Mouse (Mus musculus) left cerebral cortex, postnatal 36 days (tissue): ENCODE measurements around the gene Gm5475. TPM values are rescaled to one million over a fixed set of nuclear protein-coding genes. Genes with fewer than 3 reads are reported as not detected.

Experiments used
- DNase-seq, 2 experiments: peaks; one replicate each; pipeline ENCODE4 v3.0.0; 2021 to 2022; ENCODE audit warnings: low spot score in 2 of 2, mixed read lengths in 1 of 2
- intact Hi-C: fragments of 180-260 bp; cut with DNase I; formaldehyde crosslinking; loops from one replicate; pipeline ENCODE4 v1.15.1; 2025
- total RNA-seq, 2 experiments: library from RNA; stranded (reverse); gene quantifications; 2 replicates each; pipeline ENCODE4 v1.2.3; 2021

Gm5475 gene
- total RNA-seq, 2 experiments from 2014 or later, result not detected

GRCm38 (mm10) chr15:100470037-100470436, 48.1 kb downstream of the Gm5475 start:
- intact Hi-C loops, result no loop called here
- no peak for DNase-seq

GRCm38 (mm10) chr15:100473926-100474503, 52.1 kb downstream of the Gm5475 start:
- intact Hi-C loops, result no loop called here
- no peak for DNase-seq

Other genes with a start within 250 kb of the Gm5475 start
- 10 to 100 TPM; 14.0 to 20.8 TPM for gene Atf1, start 194.3 kb upstream of the Gm5475 start, total RNA-seq
- gene Tmprss12, start 141.3 kb upstream of the Gm5475 start, total RNA-seq, result not detected
- gene Mettl7a1, start 118.0 kb upstream of the Gm5475 start, total RNA-seq, result 10 to 100 TPM; 29.3 to 32.3 TPM
- gene Mettl7a3, start 87.2 kb upstream of the Gm5475 start, total RNA-seq, result under 1 TPM in 1 of 2 experiments, not detected in 1; 0.27 TPM
- not detected for gene Methig1, start 69.0 kb upstream of the Gm5475 start, total RNA-seq
- gene Mettl7a2, start 68.9 kb upstream of the Gm5475 start, total RNA-seq, result under 1 TPM; 0.45 to 0.64 TPM
- not detected for gene Higd1c, start 57.6 kb upstream of the Gm5475 start, total RNA-seq
- gene Slc11a2, start 2.9 kb downstream of the Gm5475 start, total RNA-seq, result 10 to 100 TPM; 57.9 to 60.6 TPM
- gene Letmd1, start 46.9 kb downstream of the Gm5475 start, total RNA-seq, result 10 to 100 TPM; 60.7 to 60.8 TPM
- gene Csrnp2, start 73.3 kb downstream of the Gm5475 start, total RNA-seq, result 10 to 100 TPM; 33.8 to 38.0 TPM
- gene Tfcp2, start 129.9 kb downstream of the Gm5475 start, total RNA-seq, result 10 to 100 TPM; 26.2 to 33.1 TPM
- gene Pou6f1, start 177.8 kb downstream of the Gm5475 start, total RNA-seq, result 100 to 1,000 TPM; 128 to 140 TPM
- gene Dazap2, start 193.2 kb downstream of the Gm5475 start, total RNA-seq, result 100 to 1,000 TPM; 106 to 120 TPM
- gene Smagp, start 214.8 kb downstream of the Gm5475 start, total RNA-seq, result 1 to 10 TPM; 1.8 to 1.9 TPM
- gene Bin2, start 247.4 kb downstream of the Gm5475 start, total RNA-seq, result 1 to 10 TPM; 4.5 to 6.2 TPM